Mouse (Mus musculus) bone marrow, adult 2 months (tissue): ENCODE results near the gene Mob1b.

Experiments
- CTCF ChIP-seq: fragments of 200-500 bp; IDR thresholded peaks from 2 replicates; pipeline ENCODE4 v1.5.1; 2011; ENCODE audit warnings: low read length, control low read depth; ENCODE audit not compliant: control insufficient read depth, insufficient read depth
- POLR2A ChIP-seq: fragments of 200-500 bp; IDR thresholded peaks from 2 replicates; pipeline ENCODE4 v1.6.1; 2011; ENCODE audit warnings: low read depth, mild to moderate bottlenecking, control low read depth, low read length, borderline replicate concordance; ENCODE audit not compliant: control insufficient read depth

DNA sequence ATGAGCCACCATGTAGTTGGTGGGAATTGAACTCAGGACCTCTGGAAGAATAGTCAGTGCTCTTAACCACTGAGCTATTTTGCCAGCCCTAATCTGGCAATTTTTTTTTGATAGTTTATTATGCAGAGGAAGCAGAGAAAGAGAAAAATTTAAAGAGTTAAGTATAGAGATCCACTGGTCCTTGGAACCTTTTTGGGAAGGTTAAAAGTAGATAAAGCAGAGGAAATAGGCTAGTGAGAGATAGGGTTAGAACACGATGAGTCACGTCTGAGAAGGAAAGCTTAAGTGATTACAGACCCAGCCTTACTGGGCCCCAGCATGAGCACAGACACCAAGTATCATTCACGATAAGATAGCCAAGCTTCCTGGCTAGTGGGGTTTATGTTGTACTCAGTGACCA lies 3.4 kb downstream of the Mob1b start:
- TF ChIP-seq CTCF (no peak), POLR2A (no peak)
